Mouse (Mus musculus): Measurements from ENCODE around the gene Zbtb44. TPM values are rescaled to one million over a fixed set of nuclear protein-coding genes. Genes with fewer than 3 reads are reported as not detected.
"Not testable (repeated sequence)": the region's sequence is repeated elsewhere in the genome, so short reads cannot be mapped to it uniquely, and the experiment has no call there.

The Zbtb44 gene
- polyA plus RNA-seq, 1 experiment from 2014 or later: 4.5 TPM

DNA sequence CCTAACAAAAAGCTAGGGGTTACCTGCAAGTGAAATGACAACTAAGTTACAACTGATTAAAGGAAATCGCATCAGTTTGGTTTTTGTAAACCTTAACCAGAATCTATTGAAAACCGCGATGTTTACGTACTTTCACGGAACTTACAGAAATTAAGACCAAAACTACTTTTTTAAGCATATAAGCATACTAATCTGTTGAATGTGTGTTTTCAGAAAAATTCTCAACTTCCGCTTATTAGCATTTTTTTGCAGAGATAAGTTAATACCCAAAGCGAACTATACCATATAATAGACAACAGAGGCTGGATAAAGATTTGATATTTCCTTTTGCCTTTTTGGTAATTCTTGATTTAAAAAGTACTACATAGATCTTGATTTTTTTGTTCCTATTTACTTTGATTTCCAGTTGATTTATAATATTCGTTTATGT lies 985 bp downstream of the Zbtb44 start:
- Histone ChIP-seq H3K9ac (ENCODE audit: low read length) (peak overlapping the region; percentile 94), H3K4me2 (ENCODE audit: low read depth) (peak overlapping the region; percentile 90), H3K27ac (ENCODE audit: low read depth, low read length) (no peak overlapping the region), H3K9me3 (ENCODE audit: control insufficient read depth, low read length) (no peaks in the 10 kb centered on the region), H3K4me1 (ENCODE audit: control insufficient read depth, insufficient read depth, low read length) (peaks cover 5% of the 10 kb centered on the region; the same call in 1 of the 2 replicates), H3K4me3 (ENCODE audit: low read depth, low read length) (peak overlapping the region; percentile 92), H3K36me3 (ENCODE audit: control insufficient read depth, insufficient read depth, low read length) (no peaks in the 10 kb centered on the region), H3K27me3 (ENCODE audit: control insufficient read depth, insufficient read depth, low read length) (no peaks in the 10 kb centered on the region)
- DNase-seq (ENCODE audit: low spot score) (no peak), ATAC-seq (ENCODE audit: insufficient read depth, low FRiP score, low TSS enrichment) (no peak)
- WGBS: 19% methylated on average over 8 of the region's 8 CpGs

DNA sequence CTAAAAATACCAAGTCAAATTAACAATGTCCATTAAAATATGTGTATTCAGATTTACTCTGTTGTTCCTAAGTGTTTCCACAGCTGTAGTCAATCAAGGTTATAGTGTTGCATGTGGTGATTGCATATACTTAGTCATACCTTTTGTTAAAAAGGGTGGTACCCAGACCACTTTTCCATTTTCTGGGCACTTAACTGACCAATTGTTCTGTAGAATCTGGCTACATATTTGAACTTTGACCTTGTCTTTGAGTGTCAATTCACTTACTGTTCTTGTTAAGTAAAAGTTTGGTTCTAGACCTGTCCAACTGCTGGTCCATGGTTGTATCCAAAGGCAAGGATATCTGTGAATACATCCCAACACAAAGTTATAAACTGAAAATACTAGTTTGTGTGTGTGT lies 2.1 kb downstream of the Zbtb44 start:
- Histone ChIP-seq H3K9me3 (ENCODE audit: control insufficient read depth, low read length) (no peaks in the 10 kb centered on the region), H3K36me3 (ENCODE audit: control insufficient read depth, insufficient read depth, low read length) (no peaks in the 10 kb centered on the region), H3K27ac (ENCODE audit: low read depth, low read length) (no peak overlapping the region), H3K4me3 (ENCODE audit: low read depth, low read length) (no peak overlapping the region), H3K4me2 (ENCODE audit: low read depth) (no peak overlapping the region), H3K4me1 (ENCODE audit: control insufficient read depth, insufficient read depth, low read length) (peaks cover 5% of the 10 kb centered on the region; the same call in 1 of the 2 replicates), H3K27me3 (ENCODE audit: control insufficient read depth, insufficient read depth, low read length) (no peaks in the 10 kb centered on the region), H3K9ac (ENCODE audit: low read length) (no peak overlapping the region)
- ATAC-seq (ENCODE audit: insufficient read depth, low FRiP score, low TSS enrichment): no peak
- DNase-seq (ENCODE audit: low spot score): no peak

DNA sequence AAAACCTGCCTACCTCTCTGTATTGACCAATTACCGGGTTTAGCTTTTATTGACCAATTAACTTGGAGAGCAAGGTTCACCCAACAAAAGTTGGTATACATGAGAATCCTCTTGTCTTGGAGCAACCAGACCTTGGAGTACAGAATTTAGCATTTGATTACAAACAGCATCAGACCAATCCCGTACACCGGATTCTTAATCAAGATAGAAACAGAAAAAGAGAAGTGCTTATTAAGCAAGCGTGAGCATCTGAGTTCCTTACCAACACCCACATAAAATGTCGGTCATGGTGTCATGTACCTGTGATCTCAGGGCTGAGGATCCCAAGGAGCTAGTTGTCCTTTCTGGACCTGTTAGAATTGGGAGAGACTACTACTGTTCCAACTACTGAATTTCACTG lies 19.8 kb downstream of the Zbtb44 start:
- no peaks in the 10 kb centered on the region for H3K27me3 ChIP-seq (ENCODE audit: control insufficient read depth, insufficient read depth, low read length)
- ATAC-seq (ENCODE audit: insufficient read depth, low FRiP score, low TSS enrichment): no peak
- no peak for DNase-seq (ENCODE audit: low spot score)
- H3K4me2 ChIP-seq (ENCODE audit: low read depth): no peak overlapping the region
- H3K36me3 ChIP-seq (ENCODE audit: control insufficient read depth, insufficient read depth, low read length): no peaks in the 10 kb centered on the region
- H3K4me3 ChIP-seq (ENCODE audit: low read depth, low read length): no peak overlapping the region
- no peak overlapping the region for H3K9ac ChIP-seq (ENCODE audit: low read length)
- no peak overlapping the region for H3K27ac ChIP-seq (ENCODE audit: low read depth, low read length)
- 98% methylated on average over 5 of the region's 5 CpGs for WGBS
- no peaks in the 10 kb centered on the region for H3K9me3 ChIP-seq (ENCODE audit: control insufficient read depth, low read length)
- H3K4me1 ChIP-seq (ENCODE audit: control insufficient read depth, insufficient read depth, low read length): no peaks in the 10 kb centered on the region

DNA sequence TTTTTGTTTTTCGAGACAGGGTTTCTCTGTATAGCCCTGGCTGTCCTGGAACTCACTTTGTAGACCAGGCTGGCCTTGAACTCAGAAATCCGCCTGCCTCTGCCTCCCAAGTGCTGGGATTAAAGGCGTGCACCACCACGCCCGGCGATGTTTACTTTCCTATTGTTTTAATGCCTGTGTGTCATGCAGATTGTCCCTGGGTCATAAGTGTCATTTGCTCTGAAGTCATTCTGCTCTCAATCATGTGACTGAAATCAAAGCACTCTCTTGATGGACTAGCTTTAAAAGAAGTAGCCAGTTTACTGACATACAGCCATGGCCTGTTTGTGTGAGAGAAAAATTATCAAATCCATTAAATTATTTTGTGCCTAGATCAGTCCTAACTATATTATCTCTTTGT lies 21.1 kb downstream of the Zbtb44 start:
- not testable (repeated sequence) for H3K27ac ChIP-seq (ENCODE audit: low read depth, low read length); H3K4me1 ChIP-seq (ENCODE audit: control insufficient read depth, insufficient read depth, low read length); ATAC-seq (ENCODE audit: insufficient read depth, low FRiP score, low TSS enrichment); H3K36me3 ChIP-seq (ENCODE audit: control insufficient read depth, insufficient read depth, low read length); DNase-seq (ENCODE audit: low spot score); H3K9me3 ChIP-seq (ENCODE audit: control insufficient read depth, low read length); H3K4me2 ChIP-seq (ENCODE audit: low read depth); H3K27me3 ChIP-seq (ENCODE audit: control insufficient read depth, insufficient read depth, low read length); H3K9ac ChIP-seq (ENCODE audit: low read length); H3K4me3 ChIP-seq (ENCODE audit: low read depth, low read length)
- 89% methylated on average over 6 of the region's 6 CpGs for WGBS

DNA sequence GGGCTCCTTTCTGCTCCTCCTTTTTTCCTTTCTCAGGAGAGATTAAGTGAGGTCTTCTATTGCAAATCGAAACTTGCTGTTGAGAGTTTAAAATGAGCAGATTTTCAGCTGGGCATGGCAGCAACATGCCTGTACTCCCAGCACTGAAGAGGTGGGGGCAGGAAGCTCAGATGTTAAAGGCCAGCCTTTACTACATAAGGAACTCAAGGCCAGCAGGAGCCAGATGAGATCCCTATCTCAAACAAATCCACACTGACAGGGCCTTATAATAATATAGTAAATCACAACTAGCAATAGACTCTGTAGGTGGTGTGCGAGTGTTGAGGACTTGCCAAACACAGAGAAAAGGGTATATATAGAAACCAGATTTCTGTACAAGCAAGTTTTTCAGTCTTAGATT lies 28.3 kb downstream of the Zbtb44 start:
- 74% methylated on average over 2 of the region's 2 CpGs for WGBS
- no peak overlapping the region for H3K27ac ChIP-seq (ENCODE audit: low read depth, low read length)
- H3K4me3 ChIP-seq (ENCODE audit: low read depth, low read length): no peak overlapping the region
- H3K36me3 ChIP-seq (ENCODE audit: control insufficient read depth, insufficient read depth, low read length): no peaks in the 10 kb centered on the region
- no peak overlapping the region for H3K4me2 ChIP-seq (ENCODE audit: low read depth)
- H3K27me3 ChIP-seq (ENCODE audit: control insufficient read depth, insufficient read depth, low read length): no peaks in the 10 kb centered on the region
- no peaks in the 10 kb centered on the region for H3K9me3 ChIP-seq (ENCODE audit: control insufficient read depth, low read length)
- DNase-seq (ENCODE audit: low spot score) (no peak), ATAC-seq (ENCODE audit: insufficient read depth, low FRiP score, low TSS enrichment) (no peak)
- no peaks in the 10 kb centered on the region for H3K4me1 ChIP-seq (ENCODE audit: control insufficient read depth, insufficient read depth, low read length)
- no peak overlapping the region for H3K9ac ChIP-seq (ENCODE audit: low read length)

DNA sequence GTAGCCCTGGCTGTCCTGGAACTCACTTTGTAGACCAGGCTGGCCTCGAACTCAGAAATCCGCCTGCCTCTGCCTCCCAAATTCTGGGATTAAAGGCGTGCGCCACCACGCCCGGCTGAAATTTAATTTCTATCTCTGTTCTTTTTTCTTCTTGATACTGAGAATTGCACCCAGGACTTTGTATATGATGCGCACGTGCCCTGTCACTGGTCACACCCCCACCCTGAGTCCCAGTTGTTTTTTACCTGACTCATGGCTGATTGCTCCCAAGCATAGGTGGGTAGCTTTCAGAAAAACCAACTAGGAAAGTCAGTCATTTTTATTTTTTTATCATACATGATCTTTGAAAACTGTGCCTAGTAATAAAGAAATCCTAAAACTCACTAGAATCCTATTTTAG lies 40.3 kb downstream of the Zbtb44 start:
- no peak overlapping the region for H3K9ac ChIP-seq (ENCODE audit: low read length)
- no peak overlapping the region for H3K4me3 ChIP-seq (ENCODE audit: low read depth, low read length)
- no peak overlapping the region for H3K27ac ChIP-seq (ENCODE audit: low read depth, low read length)
- DNase-seq (ENCODE audit: low spot score): no peak
- no peaks in the 10 kb centered on the region for H3K36me3 ChIP-seq (ENCODE audit: control insufficient read depth, insufficient read depth, low read length)
- H3K9me3 ChIP-seq (ENCODE audit: control insufficient read depth, low read length): no peaks in the 10 kb centered on the region
- H3K27me3 ChIP-seq (ENCODE audit: control insufficient read depth, insufficient read depth, low read length): no peaks in the 10 kb centered on the region
- no peaks in the 10 kb centered on the region for H3K4me1 ChIP-seq (ENCODE audit: control insufficient read depth, insufficient read depth, low read length)
- no peak overlapping the region for H3K4me2 ChIP-seq (ENCODE audit: low read depth)
- no peak for ATAC-seq (ENCODE audit: insufficient read depth, low FRiP score, low TSS enrichment)
- WGBS: 94% methylated on average over 8 of the region's 8 CpGs

DNA sequence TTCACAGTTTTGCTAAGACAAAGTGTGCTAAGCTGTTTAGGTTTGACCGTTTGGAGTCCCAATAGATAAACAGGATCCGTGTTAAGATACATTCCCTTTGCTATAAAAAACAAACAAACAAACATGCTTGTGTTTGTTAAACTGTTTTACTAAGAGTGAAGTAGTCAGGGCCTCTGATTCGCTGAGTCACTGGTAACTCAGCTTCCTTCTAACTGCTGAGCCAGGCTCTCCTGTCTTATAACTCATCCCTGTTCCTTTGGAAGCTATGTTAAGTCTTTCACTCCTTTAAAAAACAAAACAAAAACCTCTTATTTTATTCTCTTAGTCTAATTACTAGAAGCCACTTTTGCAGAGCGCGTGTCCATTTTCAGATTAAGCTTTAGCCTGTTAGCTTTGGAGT lies 41.8 kb downstream of the Zbtb44 start:
- H3K9me3 ChIP-seq (ENCODE audit: control insufficient read depth, low read length): no peaks in the 10 kb centered on the region
- DNase-seq (ENCODE audit: low spot score) (no peak), ATAC-seq (ENCODE audit: insufficient read depth, low FRiP score, low TSS enrichment) (no peak)
- H3K4me1 ChIP-seq (ENCODE audit: control insufficient read depth, insufficient read depth, low read length): no peaks in the 10 kb centered on the region
- 85% methylated on average over 5 of the region's 5 CpGs for WGBS
- H3K4me2 ChIP-seq (ENCODE audit: low read depth): no peak overlapping the region
- H3K36me3 ChIP-seq (ENCODE audit: control insufficient read depth, insufficient read depth, low read length): no peaks in the 10 kb centered on the region
- no peak overlapping the region for H3K4me3 ChIP-seq (ENCODE audit: low read depth, low read length)
- H3K27ac ChIP-seq (ENCODE audit: low read depth, low read length): no peak overlapping the region
- no peaks in the 10 kb centered on the region for H3K27me3 ChIP-seq (ENCODE audit: control insufficient read depth, insufficient read depth, low read length)
- no peak overlapping the region for H3K9ac ChIP-seq (ENCODE audit: low read length)

DNA sequence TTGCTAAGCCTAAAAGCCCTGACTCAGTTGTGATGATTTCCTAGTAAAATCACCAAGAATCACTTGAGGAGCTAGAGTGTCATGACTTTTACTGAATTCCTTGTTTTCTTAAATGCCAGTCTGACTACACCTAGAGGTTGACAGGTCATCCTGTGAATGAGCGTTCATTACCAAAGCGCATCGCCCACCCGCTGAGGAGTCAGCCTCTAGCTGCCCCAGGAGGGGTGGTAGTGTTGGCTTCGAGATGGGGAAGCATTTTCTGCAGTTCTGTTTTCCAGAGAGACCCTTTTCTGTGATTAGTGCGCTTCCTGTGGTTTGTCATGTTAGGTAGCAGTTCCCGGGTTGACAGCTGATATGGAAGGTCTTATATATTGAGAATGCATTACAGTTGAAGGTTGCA lies 43.4 kb downstream of the Zbtb44 start:
- WGBS: 80% methylated on average over 7 of the region's 7 CpGs
- H3K36me3 ChIP-seq (ENCODE audit: control insufficient read depth, insufficient read depth, low read length): no peaks in the 10 kb centered on the region
- no peaks in the 10 kb centered on the region for H3K4me1 ChIP-seq (ENCODE audit: control insufficient read depth, insufficient read depth, low read length)
- no peak overlapping the region for H3K27ac ChIP-seq (ENCODE audit: low read depth, low read length)
- ATAC-seq (ENCODE audit: insufficient read depth, low FRiP score, low TSS enrichment) (no peak), DNase-seq (ENCODE audit: low spot score) (no peak)
- H3K9ac ChIP-seq (ENCODE audit: low read length): no peak overlapping the region
- no peaks in the 10 kb centered on the region for H3K27me3 ChIP-seq (ENCODE audit: control insufficient read depth, insufficient read depth, low read length)
- H3K9me3 ChIP-seq (ENCODE audit: control insufficient read depth, low read length): no peaks in the 10 kb centered on the region
- no peak overlapping the region for H3K4me2 ChIP-seq (ENCODE audit: low read depth)
- no peak overlapping the region for H3K4me3 ChIP-seq (ENCODE audit: low read depth, low read length)

DNA sequence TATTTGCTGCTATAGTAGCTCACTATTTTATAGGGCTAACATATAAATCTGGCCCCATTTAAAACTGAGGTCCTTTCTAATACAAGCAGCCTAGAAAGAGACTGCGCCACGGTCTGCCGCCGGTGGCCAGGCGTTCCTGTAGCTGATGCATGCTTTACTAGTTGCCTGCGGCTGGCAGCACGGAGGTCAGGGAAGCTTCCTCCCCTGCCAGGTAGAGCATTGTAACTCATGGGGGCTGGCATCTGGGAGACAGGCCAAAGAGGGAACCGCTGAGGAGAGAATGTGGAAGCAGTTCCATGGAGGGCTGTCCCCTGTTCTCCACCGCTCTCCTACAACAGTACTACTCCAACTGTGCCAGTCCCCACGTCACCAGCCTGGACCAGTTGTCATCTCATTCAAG lies 44.4 kb downstream of the Zbtb44 start:
- Histone ChIP-seq H3K4me1 (ENCODE audit: control insufficient read depth, insufficient read depth, low read length) (no peaks in the 10 kb centered on the region), H3K9me3 (ENCODE audit: control insufficient read depth, low read length) (no peaks in the 10 kb centered on the region), H3K27ac (ENCODE audit: low read depth, low read length) (no peak overlapping the region), H3K4me3 (ENCODE audit: low read depth, low read length) (no peak overlapping the region), H3K4me2 (ENCODE audit: low read depth) (no peak overlapping the region), H3K27me3 (ENCODE audit: control insufficient read depth, insufficient read depth, low read length) (no peaks in the 10 kb centered on the region), H3K36me3 (ENCODE audit: control insufficient read depth, insufficient read depth, low read length) (no peaks in the 10 kb centered on the region), H3K9ac (ENCODE audit: low read length) (no peak overlapping the region)
- no peak for DNase-seq (ENCODE audit: low spot score)
- ATAC-seq (ENCODE audit: insufficient read depth, low FRiP score, low TSS enrichment): no peak
- 91% methylated on average over 10 of the region's 10 CpGs for WGBS
